ENCODE assay signal across 17 mouse cellular contexts in the genomic region with DNA sequence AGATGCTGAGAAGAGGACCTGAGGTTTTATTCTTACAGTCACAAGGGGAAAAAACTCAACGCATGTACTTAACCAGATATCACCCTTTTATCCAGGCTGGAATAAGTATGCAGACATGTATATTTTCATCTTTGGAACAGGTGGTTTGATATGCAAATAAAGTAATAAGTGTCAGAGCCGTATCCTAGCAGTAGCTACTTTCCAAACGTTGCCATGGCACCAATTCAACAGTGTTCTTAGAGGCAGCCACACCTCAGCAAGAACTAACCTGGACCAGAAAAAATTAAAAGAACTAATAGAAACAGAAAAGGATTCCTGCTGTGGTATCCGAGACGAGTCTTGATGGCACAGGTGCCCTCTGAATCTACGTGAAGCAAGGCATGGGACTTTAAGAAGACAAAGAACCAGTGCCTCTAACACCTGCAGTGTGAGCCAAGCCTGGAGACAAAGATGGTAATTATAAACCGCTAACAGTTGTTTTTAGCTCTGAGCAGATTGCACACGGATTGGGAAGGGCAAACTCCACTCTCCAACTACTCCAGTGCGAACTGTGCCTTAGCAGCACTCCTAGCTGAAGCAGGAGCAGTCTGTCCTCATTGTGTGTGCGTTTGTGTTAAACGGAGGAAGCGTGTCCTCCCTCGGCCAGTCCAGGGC. TPM values are rescaled to one million over a fixed set of nuclear protein-coding genes. Genes with fewer than 3 reads are reported as not detected.
DNase-seq lines count a peak whose midpoint lies in the region; ATAC-seq and TF ChIP-seq lines count a peak whose summit lies in the region.
"Had no signal": no experiment of that assay in that cellular context is flagged by ENCODE, and none has a peak within 500 bp of the region (broad histone marks: within the 10 kb centered on the region; RNA-seq: fewer than 3 reads in every experiment).

A gene (plus strand): TSS at position 240 of the 654 bp plus-strand sequence.

- TF ChIP-seq POLR2A in myocyte (IDR thresholded peaks at IDR 0.05; ENCODE audit: insufficient read length, low read depth), result no peak

- H3K79me2 ChIP-seq in myocyte (ENCODE audit: control insufficient read depth, insufficient read depth), result no peaks in the 10 kb centered on the region

- no peak within 1 kb of the TSS for H3K4me3 ChIP-seq in heart, embryonic 14.5 days (ENCODE audit: control insufficient read depth in 1 of 2, insufficient read depth in 1 of 2, low read depth in 1 of 2, low read length in 2 of 2)
- H3K4me3 ChIP-seq in forebrain, embryonic 15.5 days, result no peak within 1 kb of the TSS
- H3K4me3 ChIP-seq in myocyte, result no peak within 1 kb of the TSS
- H3K4me3 ChIP-seq: heart, embryonic 12.5 days; intestine, embryonic 15.5 days; neural tube, embryonic 13.5 days had no signal

- no peak for DNase-seq in heart, postnatal 25 days (ENCODE audit: low spot score)
- DNase-seq in left cerebral cortex, postnatal 25 days (ENCODE audit: low spot score in 2 of 2), result peak; percentile 60 to 82
- DNase-seq in left cerebral cortex, postnatal 4 days, result no peak
- DNase-seq in embryo, embryonic 11 days, result no peak
- DNase-seq in yolk sac, embryonic 10.5 days (ENCODE audit: low spot score), result no peak
- DNase-seq: adrenal gland, adult 8-10 months; cerebellum, adult 2 months; lung, adult 2 months; thymus, postnatal 4 days had no signal

- ATAC-seq in heart, embryonic 14.5 days (ENCODE audit: insufficient number of reproducible peaks, insufficient read depth, low FRiP score, low read depth), result no peak
- peak; percentile 84 for ATAC-seq in forebrain, embryonic 15.5 days (replicated peaks)
- ATAC-seq: intestine, embryonic 15.5 days had no signal

- H3K4me2 ChIP-seq in heart, embryonic 14.5 days (ENCODE audit: low read length), result no peak within 1 kb of the TSS
- peak within 1 kb of the TSS; percentile 17 for H3K4me2 ChIP-seq in forebrain, embryonic 15.5 days (replicated peaks)
- H3K4me2 ChIP-seq in myocyte (ENCODE audit: low read depth), result peak within 1 kb of the TSS; percentile 3
- H3K4me2 ChIP-seq: heart, embryonic 12.5 days; intestine, embryonic 15.5 days; neural tube, embryonic 13.5 days had no signal

- WGBS in heart, embryonic 14.5 days, result 66% methylated on average over 13 of the region's 13 CpGs
- WGBS in forebrain, embryonic 15.5 days, result 33% methylated on average over 13 of the region's 13 CpGs

- H3ac ChIP-seq in myocyte (ENCODE audit: control insufficient read depth, insufficient read length), result no peak within 1 kb of the TSS

- no peaks in the 10 kb centered on the region for H3K27me3 ChIP-seq in heart, embryonic 14.5 days (ENCODE audit: control insufficient read depth, insufficient read depth, low read length)
- H3K27me3 ChIP-seq in forebrain, embryonic 15.5 days, result no peaks in the 10 kb centered on the region
- H3K27me3 ChIP-seq in myocyte (ENCODE audit: control insufficient read depth, insufficient read depth, insufficient read length), result no peaks in the 10 kb centered on the region
- H3K27me3 ChIP-seq: heart, embryonic 12.5 days; intestine, embryonic 15.5 days; neural tube, embryonic 13.5 days had no signal

- no peaks in the 10 kb centered on the region for H3K9me3 ChIP-seq in heart, embryonic 14.5 days (ENCODE audit: control insufficient read depth, low read length)
- H3K9me3 ChIP-seq in forebrain, embryonic 15.5 days, result no peaks in the 10 kb centered on the region
- H3K9me3 ChIP-seq: heart, embryonic 12.5 days; intestine, embryonic 15.5 days; neural tube, embryonic 13.5 days had no signal

- no peaks in the 10 kb centered on the region for H3K36me3 ChIP-seq in heart, embryonic 14.5 days (ENCODE audit: control insufficient read depth, insufficient read depth, low read length)
- H3K36me3 ChIP-seq in forebrain, embryonic 15.5 days, result no peaks in the 10 kb centered on the region
- no peaks in the 10 kb centered on the region for H3K36me3 ChIP-seq in myocyte (ENCODE audit: control insufficient read depth, insufficient read depth)
- H3K36me3 ChIP-seq: heart, embryonic 12.5 days; intestine, embryonic 15.5 days; neural tube, embryonic 13.5 days had no signal

- intact Hi-C loops in heart, postnatal 25 days (cut with DNase I), result no loop called here
- intact Hi-C loops in left cerebral cortex, postnatal 25 days (cut with DNase I), result loop anchor here (10.0 kb wide), 1 partner anchor 356 kb away; a partner anchor contains a TSS
- intact Hi-C loops in left cerebral cortex, postnatal 4 days (cut with DNase I), result loop anchor here (5.0 kb wide), 1 partner anchor 923 kb away; no protein-coding TSS in a partner anchor

- H3K9ac ChIP-seq in heart, embryonic 14.5 days (ENCODE audit: low read length), result peak within 1 kb of the TSS; percentile 13; the same call in 1 of the 2 replicates
- no peak within 1 kb of the TSS for H3K9ac ChIP-seq in forebrain, embryonic 15.5 days (replicated peaks)
- H3K9ac ChIP-seq: heart, embryonic 12.5 days; intestine, embryonic 15.5 days; neural tube, embryonic 13.5 days had no signal

- no peak within 1 kb of the TSS for H3K27ac ChIP-seq in heart, embryonic 14.5 days (replicated peaks in 1 of 2; ENCODE audit: control insufficient read depth in 1 of 2, insufficient read depth in 1 of 2, low read depth in 2 of 2, low read length in 2 of 2)
- peak within 1 kb of the TSS; percentile 87 for H3K27ac ChIP-seq in forebrain, embryonic 15.5 days (replicated peaks)
- H3K27ac ChIP-seq: intestine, embryonic 15.5 days; neural tube, embryonic 13.5 days had no signal

- H3K4me1 ChIP-seq in heart, embryonic 14.5 days (ENCODE audit: control insufficient read depth in 2 of 2, insufficient read depth in 2 of 2, low read length in 2 of 2), result peaks cover 5 to 6% of the 10 kb centered on the region in 2 experiments; a peak in 3 of 4 replicates
- H3K4me1 ChIP-seq in forebrain, embryonic 15.5 days, result peaks cover 28% of the 10 kb centered on the region
- H3K4me1 ChIP-seq: intestine, embryonic 15.5 days had no signal

TF ChIP-seq in myocyte, 11 proteins besides CTCF, POLR2A, EP300 and RAD21:
- TF ChIP-seq MYOD1 (IDR thresholded peaks at IDR 0.05; ENCODE audit: control insufficient read depth in 1 of 3, insufficient read length in 2 of 3, low read depth in 2 of 3) (no peak), SRF (IDR thresholded peaks at IDR 0.05; ENCODE audit: control insufficient read depth, insufficient read length, low read depth) (no peak), POLR2AphosphoS2 (IDR thresholded peaks at IDR 0.05; ENCODE audit: insufficient read length, low read depth) (no peak), MAX (IDR thresholded peaks at IDR 0.05; ENCODE audit: low read depth) (no peak)

RNA-seq across cellular contexts. Expression of the gene that starts here (rescaled TPM):
- not detected in 2 replicates for polyA plus RNA-seq in heart, embryonic 14.5 days (2014; fragmentation: Nextera tagmentation; extraction: Ambion mirVana)
- total RNA-seq in heart, postnatal 25 days (2021), result not detected
- total RNA-seq in left cerebral cortex, postnatal 25 days (2021), result not detected
- total RNA-seq in left cerebral cortex, postnatal 4 days (2021), result not detected
- 0.27 TPM in 1 of 2 replicates, not detected in the other for polyA plus RNA-seq in forebrain, embryonic 15.5 days (2015; fragmentation: Nextera tagmentation; extraction: Ambion mirVana)
- polyA plus RNA-seq in myocyte (2012; fragmentation: generic; extraction: Trizol), result not detected
- total RNA-seq: adrenal gland, adult 8-10 months; megakaryocyte-erythroid progenitor cell, adult 5-6 weeks had no signal
- polyA plus RNA-seq: cerebellum, adult 2 months; heart, embryonic 12.5 days; intestine, embryonic 15.5 days; neural tube, embryonic 13.5 days; spleen, adult 2 months had no signal

Comparison
In these comparisons a context has a peak if more than half of its experiments do, and no peak if none do; other contexts are left out.
1. Peak in DNase-seq in left cerebral cortex, postnatal 25 days; RNA of the gene not detected or under 1 TPM.
2. Peak in ATAC-seq, H3K27ac ChIP-seq and H3K4me2 ChIP-seq in forebrain, embryonic 15.5 days; RNA of the gene not detected or under 1 TPM.